Comparison of ENCODE assay signal across 27 mouse cellular contexts in the genomic region with DNA sequence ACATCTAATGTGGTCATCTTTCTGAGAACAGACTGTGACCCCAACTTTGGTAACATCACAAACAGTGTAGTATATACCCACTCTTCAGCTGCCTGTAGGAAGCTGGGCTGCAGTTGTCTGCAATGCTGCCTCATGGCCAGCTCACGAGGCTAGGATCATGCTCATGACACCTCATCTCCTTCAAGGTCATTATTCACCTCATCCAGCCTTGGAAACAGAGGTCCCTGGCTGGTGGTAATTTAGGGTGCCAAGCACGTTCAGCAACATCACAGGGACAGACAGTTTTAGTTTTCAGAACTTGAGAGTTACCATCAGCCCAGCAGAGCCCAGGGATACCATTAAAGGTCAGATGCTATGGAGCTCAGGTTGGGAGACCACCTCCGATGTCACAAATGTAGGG.
"Had no signal": no experiment of that assay in that cellular context is flagged by ENCODE, and none has a peak within 500 bp of the region (broad histone marks: within the 10 kb centered on the region; RNA-seq: fewer than 3 reads in every experiment).

No protein-coding gene starts in this region.

- H3K4me2 ChIP-seq: heart, embryonic 12.5 days; hindbrain, embryonic 12.5 days; hindbrain, embryonic 14.5 days; intestine, embryonic 15.5 days; limb, embryonic 12.5 days; liver, embryonic 11.5 days; liver, embryonic 13.5 days; liver, embryonic 15.5 days had no signal

- DNase-seq: gastrocnemius, adult 2 months; gastrocnemius, postnatal 10 days; gastrocnemius, postnatal 25 days; heart, adult 18-20 months; heart, postnatal 10 days; heart, postnatal 4 days; kidney, adult 18-20 months; kidney, adult 8-10 months; kidney, postnatal 25 days; kidney, postnatal 4 days; left cerebral cortex, postnatal 4 days; liver; liver, embryonic 13.5 days had no signal

- H3K27me3 ChIP-seq: intestine, embryonic 15.5 days; limb, embryonic 12.5 days; liver, embryonic 13.5 days had no signal

- H3K36me3 ChIP-seq: heart, embryonic 12.5 days; hindbrain, embryonic 12.5 days; intestine, embryonic 15.5 days; limb, embryonic 12.5 days; liver, embryonic 13.5 days; liver, embryonic 15.5 days had no signal

- H3K27ac ChIP-seq: gastrocnemius, adult 2 months; hindbrain, embryonic 12.5 days; hindbrain, embryonic 14.5 days; intestine, embryonic 15.5 days; kidney, postnatal 0 days; layer of hippocampus, adult 2 months; limb, embryonic 12.5 days; liver, embryonic 13.5 days; liver, embryonic 15.5 days had no signal

- H3K9me3 ChIP-seq: heart, embryonic 10.5 days; heart, embryonic 12.5 days; hindbrain, embryonic 10.5 days; hindbrain, embryonic 12.5 days; intestine, embryonic 15.5 days; limb, embryonic 12.5 days; liver, embryonic 13.5 days; liver, embryonic 15.5 days had no signal

- ATAC-seq: hindbrain, embryonic 16.5 days; inflammation-experienced regulatory T-cells, adult 6 months; intestine, embryonic 15.5 days; intestine, postnatal 0 days had no signal

- H3K4me3 ChIP-seq: gastrocnemius, adult 2 months; heart, embryonic 10.5 days; heart, embryonic 12.5 days; hindbrain, embryonic 10.5 days; hindbrain, embryonic 12.5 days; intestine, embryonic 15.5 days; layer of hippocampus, adult 2 months; limb, embryonic 12.5 days; liver, embryonic 13.5 days; liver, embryonic 15.5 days had no signal

- H3K4me1 ChIP-seq: liver, embryonic 13.5 days had no signal

- H3K9ac ChIP-seq: heart, embryonic 12.5 days; hindbrain, embryonic 12.5 days; hindbrain, embryonic 14.5 days; intestine, embryonic 15.5 days; limb, embryonic 12.5 days; liver, embryonic 13.5 days; liver, embryonic 15.5 days had no signal
